Mouse (Mus musculus) layer of hippocampus, adult 2 months (tissue): ENCODE results near the gene Igf2bp3. TPM values are rescaled to one million over a fixed set of nuclear protein-coding genes. Genes with fewer than 3 reads are reported as not detected.

Experiments
- DNase-seq, 2 experiments: peaks; one replicate each; pipeline ENCODE4 v3.0.0; 2022; ENCODE audit warnings: low spot score in 2 of 2
- H3K27ac ChIP-seq: fragments of 200-600 bp; 2 replicates; pipeline ENCODE4 v1.8.1; 2022
- H3K4me3 ChIP-seq: fragments of 200-600 bp; 2 replicates; pipeline ENCODE4 v1.8.1; 2022; ENCODE audit warnings: mild to moderate bottlenecking
- CTCF ChIP-seq: fragments of 200-600 bp; conservative IDR thresholded peaks from 2 replicates; pipeline ENCODE4 v1.8.1; 2022; ENCODE audit warnings: antibody characterized with exemption, mild to moderate bottlenecking, moderate library complexity
- total RNA-seq, 2 experiments: library from RNA; stranded (reverse); gene quantifications; 2 replicates each; pipeline ENCODE4 v1.2.3; 2021

Gene Igf2bp3
- total RNA-seq, 2 experiments from 2014 or later: not detected

DNA sequence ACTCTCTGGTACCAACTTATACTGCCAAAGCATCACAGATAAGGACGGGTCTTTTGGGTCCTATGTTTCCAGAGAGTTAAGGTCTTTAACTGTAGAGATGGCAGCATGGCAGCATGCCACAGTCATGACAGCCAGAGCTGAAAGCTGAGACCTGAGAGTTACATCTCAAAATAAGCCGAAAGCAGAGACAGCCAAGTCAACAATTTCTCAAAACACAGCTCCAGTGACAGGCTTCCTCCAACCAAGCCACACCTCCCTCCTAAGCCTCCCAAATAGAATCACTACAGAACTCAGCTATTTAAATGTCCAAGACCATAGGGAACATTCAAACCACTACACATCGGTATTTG lies 58.0 kb downstream of the Igf2bp3 start:
- Histone ChIP-seq H3K4me3 (no peak overlapping the region), H3K27ac (no peak overlapping the region)
- no peak for DNase-seq
- no peak for TF ChIP-seq CTCF

DNA sequence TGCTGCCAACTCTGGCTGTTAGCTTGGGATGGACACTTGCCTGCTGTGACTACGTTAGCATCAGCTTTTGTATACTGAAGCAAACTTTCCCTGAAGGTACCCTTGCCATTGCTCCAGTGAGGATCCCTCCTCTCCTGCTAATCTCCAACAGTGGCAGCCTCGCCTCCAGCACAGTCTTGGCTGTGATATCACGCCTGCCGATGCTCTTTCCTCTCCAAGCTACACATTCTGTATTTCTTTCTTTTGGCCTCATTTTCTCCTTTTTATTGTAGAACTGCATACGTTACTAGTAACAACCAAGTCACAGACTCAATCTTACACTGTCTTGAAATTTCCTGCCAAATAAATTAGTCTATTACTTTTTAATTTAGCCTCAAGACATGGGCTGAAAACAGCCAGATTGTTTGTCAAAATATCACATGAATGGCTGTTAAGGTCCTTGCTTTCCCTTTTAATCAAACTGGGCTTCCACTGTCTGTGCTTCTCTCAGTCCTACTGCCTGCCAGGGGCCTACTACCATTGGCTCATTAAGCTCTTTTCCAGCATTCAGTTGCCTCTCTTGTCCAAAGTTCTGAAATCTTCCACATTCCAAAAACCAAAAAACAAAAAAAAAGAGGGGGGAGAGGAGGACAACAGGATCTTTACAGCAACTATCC lies 58.5 kb downstream of the Igf2bp3 start:
- no peak for DNase-seq
- no peak overlapping the region for H3K4me3 ChIP-seq
- TF ChIP-seq CTCF: no peak
- peak overlapping the region; percentile 25; the same call in 1 of the 2 replicates for H3K27ac ChIP-seq

DNA sequence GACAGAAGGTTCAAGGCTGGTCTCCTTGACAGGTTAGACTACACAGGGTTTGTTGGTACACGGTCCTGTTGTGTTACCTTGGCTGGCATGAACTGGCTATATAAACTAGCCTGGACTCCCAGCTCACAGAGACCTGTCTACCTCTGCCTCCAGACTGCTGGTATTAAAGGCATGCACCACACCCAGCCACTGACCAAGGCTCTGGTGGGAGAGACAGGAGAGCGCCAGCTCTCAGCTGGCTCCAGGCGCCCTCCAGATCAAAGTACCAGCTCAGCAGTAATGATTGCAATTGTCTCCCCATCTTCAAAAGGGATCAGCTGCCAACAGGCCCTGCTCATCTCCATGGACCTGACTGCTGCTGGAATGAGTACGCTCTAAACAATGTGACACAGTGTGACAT lies 63.3 kb downstream of the Igf2bp3 start:
- DNase-seq: no peak
- Histone ChIP-seq H3K4me3 (no peak overlapping the region), H3K27ac (no peak overlapping the region)
- TF ChIP-seq CTCF: no peak

DNA sequence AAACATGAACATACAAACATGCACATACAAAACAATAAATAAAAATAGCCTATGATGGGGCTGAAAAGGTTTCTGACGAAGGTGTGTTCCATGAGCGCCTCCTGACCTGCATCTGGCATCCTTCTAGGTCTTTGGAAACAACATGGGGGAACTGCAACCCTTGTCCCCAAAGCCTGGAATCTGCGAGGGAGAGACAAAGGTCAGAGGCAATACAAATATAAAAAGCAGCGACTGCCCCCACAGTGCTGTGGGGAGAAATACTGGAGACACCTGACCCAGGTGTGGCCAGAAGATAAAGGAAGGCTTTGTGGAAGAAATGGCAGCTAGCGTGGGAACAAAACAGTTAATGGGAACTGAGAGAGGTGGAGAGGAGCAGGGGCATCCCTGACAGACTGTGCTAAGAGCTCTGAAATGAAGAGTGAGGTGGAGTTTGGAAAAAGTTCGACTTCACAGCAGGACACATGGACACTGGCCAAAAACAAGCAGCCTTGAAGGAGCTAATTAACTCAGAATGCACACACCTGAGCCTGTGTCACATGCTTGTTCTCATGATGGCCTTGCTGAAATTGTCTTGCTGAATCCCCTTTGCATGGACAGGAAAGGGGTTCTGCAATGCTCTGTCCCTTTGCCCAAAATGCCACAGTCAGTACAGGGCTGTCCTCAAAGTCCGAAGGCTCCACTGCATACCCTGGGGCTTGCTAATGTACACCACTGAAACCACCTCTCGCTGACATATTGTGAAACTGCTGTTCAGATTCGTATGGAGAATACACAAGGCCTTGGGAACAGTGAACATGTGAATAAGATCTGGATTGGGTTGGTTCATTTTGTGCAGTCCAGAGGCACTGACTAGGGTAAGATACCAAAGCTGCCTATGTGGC lies 64.2 kb downstream of the Igf2bp3 start:
- no peak for TF ChIP-seq CTCF
- no peak for DNase-seq
- Histone ChIP-seq H3K27ac (no peak overlapping the region), H3K4me3 (no peak overlapping the region)

DNA sequence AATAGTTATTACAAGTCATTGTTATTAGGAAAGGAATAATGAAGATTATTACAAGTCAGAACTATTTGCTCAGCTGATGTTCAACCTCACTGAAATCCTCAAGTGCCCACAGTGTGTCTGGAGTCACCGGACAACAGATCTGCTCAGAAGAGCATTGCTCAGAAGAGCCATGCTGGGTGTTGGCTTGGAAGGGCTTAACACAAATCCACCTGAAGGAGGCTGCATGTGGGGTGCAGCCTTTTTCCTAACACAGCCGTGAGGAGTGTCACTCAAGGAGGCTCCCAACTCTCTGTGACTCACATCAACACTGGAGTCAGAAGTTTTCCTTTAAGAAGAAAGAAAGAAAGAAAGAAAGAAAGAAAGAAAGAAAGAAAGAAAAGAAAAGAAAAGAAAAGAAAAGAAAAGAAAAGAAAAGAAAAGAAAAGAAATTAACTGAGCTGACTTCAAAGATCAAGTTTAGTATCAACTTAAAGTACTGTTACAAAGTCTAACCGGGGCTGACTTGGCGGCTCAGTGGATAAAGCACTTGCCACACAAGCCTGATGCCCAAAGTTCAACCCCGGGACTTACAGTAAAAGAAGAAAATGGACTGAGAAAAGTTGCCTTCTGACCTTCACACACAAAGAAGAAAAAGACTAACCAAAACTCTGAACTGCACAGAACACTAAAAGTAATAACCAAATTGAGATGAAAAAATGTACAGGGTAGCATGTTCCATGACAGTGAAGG lies 65.4 kb downstream of the Igf2bp3 start:
- H3K27ac ChIP-seq: no peak overlapping the region
- no peak overlapping the region for H3K4me3 ChIP-seq
- no peak for DNase-seq
- TF ChIP-seq CTCF: no peak

DNA sequence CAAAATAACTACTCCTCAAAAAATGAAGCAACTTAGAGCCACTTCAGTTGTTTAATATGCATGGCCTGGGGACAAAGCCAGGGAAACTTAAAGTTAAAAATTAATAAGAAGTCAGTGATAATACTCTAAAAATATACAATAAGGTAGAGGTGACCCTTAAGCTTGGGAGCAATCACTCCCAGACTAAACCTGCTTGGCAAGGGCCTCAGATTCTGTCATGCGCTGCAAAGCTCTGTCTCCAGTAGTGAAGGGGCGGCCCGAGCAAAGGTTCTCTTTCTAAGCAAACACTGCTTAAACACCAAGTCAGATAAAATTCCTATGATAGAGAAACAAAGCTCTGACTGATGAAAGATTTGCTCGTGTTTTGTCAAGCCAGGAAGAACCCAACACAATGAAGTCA lies 66.0 kb downstream of the Igf2bp3 start:
- Histone ChIP-seq H3K27ac (no peak overlapping the region), H3K4me3 (no peak overlapping the region)
- TF ChIP-seq CTCF: no peak
- DNase-seq: no peak

DNA sequence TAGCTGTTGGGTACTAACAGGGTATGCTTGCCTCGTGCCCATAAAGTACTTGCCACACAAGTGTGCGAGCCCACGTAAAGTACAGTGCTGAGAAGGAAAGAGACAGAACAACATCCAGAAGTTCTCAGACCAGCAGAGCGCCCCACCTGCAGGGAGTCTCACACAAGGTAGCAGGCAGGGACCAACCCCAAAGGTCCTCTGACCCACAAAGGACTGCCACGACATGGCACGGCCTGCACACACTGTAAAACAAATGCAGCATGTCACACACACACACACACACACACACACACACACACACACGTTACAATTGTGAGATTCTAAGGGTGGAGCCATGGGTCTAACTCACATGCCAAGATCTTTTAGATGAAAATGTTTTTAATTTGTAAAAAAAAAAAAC lies 66.4 kb downstream of the Igf2bp3 start:
- TF ChIP-seq CTCF: no peak
- no peak for DNase-seq
- H3K4me3 ChIP-seq: no peak overlapping the region
- H3K27ac ChIP-seq: no peak overlapping the region

DNA sequence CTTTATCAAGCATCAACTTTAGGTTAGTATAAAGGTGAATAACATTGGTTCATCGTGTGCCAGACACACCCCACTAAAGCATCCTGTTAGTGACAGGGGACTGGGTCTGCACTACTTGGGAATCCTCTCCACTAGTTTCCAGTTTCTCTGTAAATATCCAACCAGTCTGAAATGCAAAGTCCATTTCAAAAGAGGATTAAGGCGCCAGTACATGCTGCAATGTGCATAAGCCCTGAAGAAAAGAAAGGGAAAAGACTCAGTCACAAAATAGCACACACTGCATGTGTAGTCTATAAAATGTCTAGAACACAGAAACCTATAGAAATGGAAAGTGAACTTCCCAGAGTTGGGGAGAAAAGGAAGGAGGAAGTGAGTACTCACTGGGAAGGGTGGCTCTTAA lies 68.3 kb downstream of the Igf2bp3 start:
- no peak overlapping the region for H3K27ac ChIP-seq

DNA sequence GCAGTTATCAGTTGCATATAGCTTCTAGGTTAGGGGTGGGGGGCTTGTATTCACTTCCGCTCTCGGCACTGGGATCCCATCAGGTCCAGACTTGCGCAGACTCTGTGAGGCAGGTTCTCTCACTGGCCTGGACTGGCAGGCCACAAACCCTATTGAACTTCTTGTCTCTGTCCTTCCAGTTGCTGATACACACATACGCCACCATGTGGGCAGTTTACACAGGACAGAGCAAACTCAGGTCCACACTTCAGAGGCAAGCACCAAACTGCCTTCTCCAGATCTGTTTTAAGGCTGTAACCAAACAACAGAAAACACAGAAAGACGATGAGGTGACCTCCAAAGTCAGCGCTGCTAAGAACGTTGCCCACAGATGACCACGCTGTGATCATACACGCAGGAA lies 72.3 kb downstream of the Igf2bp3 start:
- peak; percentile 67 for TF ChIP-seq CTCF
- H3K27ac ChIP-seq: no peak overlapping the region
- DNase-seq: no peak
- H3K4me3 ChIP-seq: no peak overlapping the region

More for the DNA sequence above, 68.3 kb downstream of the Igf2bp3 start:
- TF ChIP-seq CTCF: no peak
- no peak overlapping the region for H3K4me3 ChIP-seq
- no peak for DNase-seq

DNA sequence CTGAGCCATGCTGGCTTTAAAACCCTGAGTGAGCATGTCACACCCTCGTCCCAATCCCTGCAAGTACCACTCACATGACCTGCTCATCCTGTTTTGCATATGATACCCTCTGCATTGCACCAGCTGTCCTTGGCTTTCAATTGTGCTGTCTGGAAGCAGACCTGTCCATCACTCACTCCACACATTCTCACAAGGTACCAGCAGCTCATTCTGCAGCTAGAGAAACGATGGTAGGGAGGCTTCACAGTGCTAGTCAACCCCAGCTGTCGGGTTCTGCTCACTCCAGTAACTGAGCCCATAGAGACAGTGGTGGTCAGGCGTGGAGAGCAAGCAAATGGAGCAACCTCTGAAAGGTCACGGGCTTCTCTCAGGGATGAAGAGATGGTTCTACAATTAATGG lies 73.6 kb downstream of the Igf2bp3 start:
- Histone ChIP-seq H3K4me3 (no peak overlapping the region), H3K27ac (no peak overlapping the region)
- TF ChIP-seq CTCF: no peak
- DNase-seq: no peak

DNA sequence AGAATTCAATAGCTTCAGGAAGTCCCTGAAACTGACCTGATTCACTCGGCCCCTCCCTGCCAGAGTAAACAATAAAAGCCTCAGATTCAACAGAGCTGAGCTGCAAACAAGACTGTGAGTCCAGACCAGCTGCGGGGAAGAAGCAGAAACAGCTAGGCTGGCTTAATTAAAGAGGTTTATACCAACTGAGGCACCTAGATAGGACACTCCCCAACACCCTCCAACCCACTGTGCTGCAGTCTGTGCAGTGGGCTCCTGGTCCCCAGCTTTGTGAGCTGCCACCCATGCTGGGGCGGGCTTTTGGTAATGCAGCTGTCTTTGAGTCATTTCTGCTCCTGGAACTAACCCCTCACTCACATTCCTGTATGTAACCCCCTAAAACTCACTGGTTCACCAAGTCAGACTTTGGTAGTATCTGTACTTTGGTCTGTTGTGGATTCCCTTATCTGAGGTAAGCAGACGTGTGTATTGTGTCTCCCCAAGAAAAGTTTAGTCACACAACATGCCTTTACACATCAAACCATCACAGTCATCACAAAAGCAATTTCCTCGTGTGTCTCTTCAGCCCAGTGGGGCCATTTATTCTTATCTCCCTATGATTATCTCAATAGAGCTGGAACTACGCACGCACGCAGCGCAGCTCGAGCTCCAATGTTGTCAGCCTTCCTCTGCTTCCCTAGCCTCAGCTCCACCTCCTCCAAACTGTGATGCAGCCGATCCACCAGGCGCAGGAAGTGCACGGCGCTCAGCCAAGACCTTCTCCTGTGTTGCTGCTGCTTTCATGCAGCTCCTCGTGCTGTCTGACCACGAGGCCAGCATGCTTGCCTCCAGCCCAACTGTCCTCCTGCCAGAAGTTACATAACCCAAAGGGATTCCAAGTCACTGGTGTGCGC lies 76.4 kb downstream of the Igf2bp3 start:
- no peak overlapping the region for H3K4me3 ChIP-seq
- TF ChIP-seq CTCF: no peak
- DNase-seq: no peak
- no peak overlapping the region for H3K27ac ChIP-seq

DNA sequence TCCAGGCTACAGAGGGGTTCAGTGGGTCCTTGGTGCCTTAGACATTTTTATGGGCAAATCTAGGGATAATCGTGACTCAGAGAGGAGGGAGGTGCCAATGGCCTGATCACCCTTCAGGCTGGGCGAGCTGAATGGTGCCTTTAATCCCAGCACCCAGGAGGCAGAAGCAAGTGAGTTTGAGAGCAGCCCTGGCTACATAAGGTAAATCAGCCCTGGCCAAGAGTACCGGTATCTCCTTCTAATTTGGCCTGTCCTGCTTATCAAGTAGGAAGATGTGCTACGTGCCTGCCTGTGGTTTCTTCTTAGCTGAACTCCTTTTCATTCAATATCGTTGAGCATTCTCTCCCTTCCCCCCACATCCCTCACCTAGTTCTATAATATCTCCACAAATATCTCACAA lies 78.0 kb downstream of the Igf2bp3 start:
- Histone ChIP-seq H3K4me3 (no peak overlapping the region), H3K27ac (no peak overlapping the region)
- no peak for DNase-seq
- TF ChIP-seq CTCF: no peak
